Mouse (Mus musculus) olfactory bulb, adult 2 months (tissue): ENCODE data around the gene Olfr1056. TPM values are rescaled to one million over a fixed set of nuclear protein-coding genes. Genes with fewer than 3 reads are reported as not detected.
"Not testable (repeated sequence)": the region's sequence is repeated elsewhere in the genome, so short reads cannot be mapped to it uniquely, and the experiment has no call there.

ENCODE experiments used
- H3K27ac ChIP-seq: fragments of 200-500 bp; 2 replicates; pipeline ENCODE4 v1.5.1; 2012; ENCODE audit warnings: low read depth, low read length; ENCODE audit not compliant: insufficient read depth
- H3K4me1 ChIP-seq: fragments of 200-500 bp; 2 replicates; pipeline ENCODE4 v1.6.1; 2012; ENCODE audit warnings: low read length; ENCODE audit not compliant: control insufficient read depth, insufficient read depth
- H3K4me3 ChIP-seq: fragments of 200-500 bp; 2 replicates; pipeline ENCODE4 v1.5.1; 2012; ENCODE audit warnings: mild to moderate bottlenecking, low read depth, low read length, moderate library complexity; ENCODE audit not compliant: insufficient read depth
- CTCF ChIP-seq: fragments of 200-500 bp; IDR thresholded peaks from 2 replicates; pipeline ENCODE4 v1.5.1; 2012; ENCODE audit warnings: low read depth, mild to moderate bottlenecking, low read length, moderate library complexity; ENCODE audit not compliant: insufficient read depth
- POLR2A ChIP-seq: fragments of 200-500 bp; IDR thresholded peaks from 2 replicates; pipeline ENCODE4 v1.6.1; 2012; ENCODE audit warnings: mild to moderate bottlenecking, low read depth, low read length, moderate library complexity; ENCODE audit not compliant: insufficient read depth
- WGBS: fragments of 180-500 bp; shearing (Covaris S2); methylation state at CpG from one replicate; pipeline ENCODE4 v1.1.7; 2018; 5-methylcytosine and 5-hydroxymethylcytosine counted together
- polyA plus RNA-seq: library from polyadenylated mRNA; stranded (reverse); fragments of >200 nt; gene quantifications from 2 replicates; pipeline ENCODE4 v1.2.4, GENCODE M21; 2012; ENCODE audit warnings: low replicate concordance; ENCODE audit not compliant: missing spikeins, insufficient read depth, insufficient read length

The Olfr1056 gene
- not detected in 2 replicates for polyA plus RNA-seq

GRCm38 (mm10) chr2:86362369-86362768, at the start of gene Olfr1056:
Gene Olfr1056 (minus strand): TSS chr2:86362469.
- TF ChIP-seq CTCF (no peak), POLR2A (no peak)
- no peak within 1 kb of the TSS for H3K4me3 ChIP-seq

GRCm38 (mm10) chr2:86395114-86395513, 32.8 kb upstream of the Olfr1056 start:
- H3K27ac ChIP-seq, result no peak overlapping the region
- WGBS, result 90% methylated on average over 2 of the region's 2 CpGs
- no peak overlapping the region for H3K4me3 ChIP-seq
- H3K4me1 ChIP-seq, result no peaks in the 10 kb centered on the region
- no peak for TF ChIP-seq POLR2A
- TF ChIP-seq CTCF, result no peak

More at GRCm38 (mm10) chr2:86362369-86362768, at the start of gene Olfr1056:
- Histone ChIP-seq H3K27ac (no peak within 1 kb of the TSS), H3K4me1 (no peaks in the 10 kb centered on the region)

- not testable (repeated sequence) for H3K4me1 ChIP-seq, H3K27ac ChIP-seq, H3K4me3 ChIP-seq
These were observed 26.2 kb upstream of the Olfr1056 start, which contains the start of gene Olfr1058 for GRCm38 (mm10) chr2:86388461-86388860. Gene Olfr1058 (minus strand): TSS chr2:86388561.

- H3K4me3 ChIP-seq, result no peak within 1 kb of the TSS
- H3K27ac ChIP-seq, result no peak within 1 kb of the TSS
- TF ChIP-seq POLR2A, result no peak
- TF ChIP-seq CTCF, result no peak
- H3K4me1 ChIP-seq, result no peaks in the 10 kb centered on the region
These were observed 16.0 kb upstream of the Olfr1056 start, which contains the start of gene Olfr1057 for GRCm38 (mm10) chr2:86378293-86378692. Gene Olfr1057 (minus strand): TSS chr2:86378393.

- H3K27ac ChIP-seq, H3K4me1 ChIP-seq, H3K4me3 ChIP-seq: not testable (repeated sequence)
- no CpG with 5 or more reads among the region's 6 CpGs for WGBS
These were observed 4.1 kb upstream of the Olfr1056 start for GRCm38 (mm10) chr2:86366342-86366741.

GRCm38 (mm10) chr2:86351751-86352150, 10.5 kb downstream of the Olfr1056 start:
- WGBS, result 76% methylated on average over 1 of the region's 1 CpGs
- not testable (repeated sequence) for H3K27ac ChIP-seq, H3K4me1 ChIP-seq, H3K4me3 ChIP-seq

GRCm38 (mm10) chr2:86350184-86350583, 12.1 kb downstream of the Olfr1056 start, which contains the start of gene Olfr1055:
Gene Olfr1055 (minus strand): TSS chr2:86350284.
- no peak within 1 kb of the TSS for H3K27ac ChIP-seq
- H3K4me3 ChIP-seq, result no peak within 1 kb of the TSS
- H3K4me1 ChIP-seq, result no peaks in the 10 kb centered on the region
- WGBS, result 94% methylated on average over 5 of the region's 5 CpGs
- no peak for TF ChIP-seq CTCF
- TF ChIP-seq POLR2A, result no peak

GRCm38 (mm10) chr2:86335333-86335732, 26.9 kb downstream of the Olfr1056 start, which contains the start of gene Olfr1054:
Gene Olfr1054 (minus strand): TSS chr2:86335433.
- 91% methylated on average over 3 of the region's 3 CpGs for WGBS
- H3K4me3 ChIP-seq, result no peak within 1 kb of the TSS
- no peak for TF ChIP-seq POLR2A
- TF ChIP-seq CTCF, result no peak
- H3K27ac ChIP-seq, result no peak within 1 kb of the TSS
- no peaks in the 10 kb centered on the region for H3K4me1 ChIP-seq

- Histone ChIP-seq H3K4me3 (no peak within 1 kb of the TSS), H3K4me1 (no peaks in the 10 kb centered on the region), H3K27ac (no peak within 1 kb of the TSS)
- no peak for TF ChIP-seq CTCF
- no peak for TF ChIP-seq POLR2A
- WGBS, result 64% methylated on average over 3 of the region's 3 CpGs
These were observed 47.1 kb downstream of the Olfr1056 start, which contains the start of gene Olfr1053 for GRCm38 (mm10) chr2:86315184-86315583. Gene Olfr1053 (minus strand): TSS chr2:86315284.

Other genes with a start within 250 kb of the Olfr1056 start
- gene Olfr1039, start 226.5 kb downstream of the Olfr1056 start, polyA plus RNA-seq, result not detected in 2 replicates
- gene Olfr1040, start 215.7 kb downstream of the Olfr1056 start, polyA plus RNA-seq, result not detected in 2 replicates
- gene Olfr1042, start 200.6 kb downstream of the Olfr1056 start, polyA plus RNA-seq, result not detected in 2 replicates
- gene Olfr1043, start 194.9 kb downstream of the Olfr1056 start, polyA plus RNA-seq, result not detected in 2 replicates
- not detected in 2 replicates for gene Olfr1044, start 184.6 kb downstream of the Olfr1056 start, polyA plus RNA-seq
- not detected in 2 replicates for gene Olfr52, start 176.8 kb downstream of the Olfr1056 start, polyA plus RNA-seq
- gene Olfr1045, start 159.5 kb downstream of the Olfr1056 start, polyA plus RNA-seq, result not detected in 2 replicates
- not detected in 2 replicates for gene Olfr1046, start 143.2 kb downstream of the Olfr1056 start, polyA plus RNA-seq
- gene Olfr1047, start 131.1 kb downstream of the Olfr1056 start, polyA plus RNA-seq, result not detected in 2 replicates
- not detected in 2 replicates for gene Olfr1048, start 122.2 kb downstream of the Olfr1056 start, polyA plus RNA-seq
- not detected in 2 replicates for gene Olfr1049, start 104.1 kb downstream of the Olfr1056 start, polyA plus RNA-seq
- gene Olfr1051, start 83.4 kb downstream of the Olfr1056 start, polyA plus RNA-seq, result not detected in 2 replicates
- not detected in 2 replicates for gene Olfr1052, start 70.0 kb downstream of the Olfr1056 start, polyA plus RNA-seq
- not detected in 2 replicates for gene Olfr1053, start 47.2 kb downstream of the Olfr1056 start, polyA plus RNA-seq
- not detected in 2 replicates for gene Olfr1054, start 27.0 kb downstream of the Olfr1056 start, polyA plus RNA-seq
- gene Olfr1055, start 12.2 kb downstream of the Olfr1056 start, polyA plus RNA-seq, result not detected in 2 replicates
- not detected in 2 replicates for gene Olfr1057, start 15.9 kb upstream of the Olfr1056 start, polyA plus RNA-seq
- gene Olfr1058, start 26.1 kb upstream of the Olfr1056 start, polyA plus RNA-seq, result not detected in 2 replicates
- not detected in 2 replicates for gene Olfr1061, start 51.6 kb upstream of the Olfr1056 start, polyA plus RNA-seq
- gene Olfr1062, start 64.3 kb upstream of the Olfr1056 start, polyA plus RNA-seq, result not detected in 2 replicates
- not detected in 2 replicates for gene Olfr1065, start 88.1 kb upstream of the Olfr1056 start, polyA plus RNA-seq
- gene Olfr1066, start 93.8 kb upstream of the Olfr1056 start, polyA plus RNA-seq, result not detected in 2 replicates
- gene Olfr228, start 124.9 kb upstream of the Olfr1056 start, polyA plus RNA-seq, result not detected in 2 replicates
- not detected in 2 replicates for gene Olfr1076, start 146.0 kb upstream of the Olfr1056 start, polyA plus RNA-seq
- gene Olfr1079, start 180.0 kb upstream of the Olfr1056 start, polyA plus RNA-seq, result not detected in 2 replicates
- gene Olfr1080, start 195.8 kb upstream of the Olfr1056 start, polyA plus RNA-seq, result not detected in 2 replicates
- not detected in 2 replicates for gene Olfr1082, start 236.5 kb upstream of the Olfr1056 start, polyA plus RNA-seq